Mouse (Mus musculus): ENCODE measurements around the gene Ell2. TPM values are rescaled to one million over a fixed set of nuclear protein-coding genes. Genes with fewer than 3 reads are reported as not detected.
"Not testable (repeated sequence)": the region's sequence is repeated elsewhere in the genome, so short reads cannot be mapped to it uniquely, and the experiment has no call there.

The Ell2 gene
- polyA plus RNA-seq, 1 experiment from 2014 or later, result 0.74 TPM

- Histone ChIP-seq H3K4me1 (peaks cover 13% of the 10 kb centered on the region), H3K27me3 (peaks cover 12% of the 10 kb centered on the region; the same call in 1 of the 2 replicates)
- H3K4me2 ChIP-seq (replicated peaks); H3K9me3 ChIP-seq; H3K27ac ChIP-seq (replicated peaks); H3K36me3 ChIP-seq; H3K9ac ChIP-seq (replicated peaks); ATAC-seq (replicated peaks); H3K4me3 ChIP-seq: not testable (repeated sequence)
- 87% methylated on average over 4 of the region's 4 CpGs for WGBS
Measured at GRCm38 (mm10) chr13:75711517-75711916, 5.0 kb downstream of the Ell2 start.

GRCm38 (mm10) chr13:75712544-75712943 lies 6.0 kb downstream of the Ell2 start:
- not testable (repeated sequence) for H3K4me3 ChIP-seq; H3K27ac ChIP-seq (replicated peaks); H3K9ac ChIP-seq (replicated peaks); H3K9me3 ChIP-seq; ATAC-seq (replicated peaks); H3K36me3 ChIP-seq; H3K4me2 ChIP-seq (replicated peaks)
- peaks cover 13% of the 10 kb centered on the region for H3K4me1 ChIP-seq
- peaks cover 12% of the 10 kb centered on the region; the same call in 1 of the 2 replicates for H3K27me3 ChIP-seq
- 84% methylated on average over 4 of the region's 5 CpGs for WGBS

- no peaks in the 10 kb centered on the region for H3K9me3 ChIP-seq
- H3K4me2 ChIP-seq (replicated peaks), result no peak overlapping the region
- H3K36me3 ChIP-seq, result no peaks in the 10 kb centered on the region
- no peak overlapping the region for H3K27ac ChIP-seq (replicated peaks)
- peaks cover 5% of the 10 kb centered on the region; the same call in 1 of the 2 replicates for H3K27me3 ChIP-seq
- no peak overlapping the region for H3K4me3 ChIP-seq
- WGBS, result 92% methylated on average over 6 of the region's 6 CpGs
- 0 out of 2 replicates have a peak, but pooled peaks cover 1% of the 10 kb centered on the region for H3K4me1 ChIP-seq
- H3K9ac ChIP-seq (replicated peaks), result no peak overlapping the region
- ATAC-seq (replicated peaks), result no peak
Measured at GRCm38 (mm10) chr13:75714407-75714806, 7.8 kb downstream of the Ell2 start.

- Histone ChIP-seq H3K9me3 (no peaks in the 10 kb centered on the region), H3K36me3 (no peaks in the 10 kb centered on the region), H3K27me3 (no peaks in the 10 kb centered on the region), H3K4me3 (no peak overlapping the region), H3K9ac (replicated peaks) (no peak overlapping the region), H3K4me2 (replicated peaks) (no peak overlapping the region), H3K27ac (replicated peaks) (no peak overlapping the region), H3K4me1 (no peaks in the 10 kb centered on the region)
- WGBS, result 64% methylated on average over 3 of the region's 3 CpGs
- ATAC-seq (replicated peaks), result no peak
Measured at GRCm38 (mm10) chr13:75717638-75718302, 11.2 kb downstream of the Ell2 start.

GRCm38 (mm10) chr13:75718376-75718775 lies 11.8 kb downstream of the Ell2 start:
- ATAC-seq (replicated peaks), result no peak
- Histone ChIP-seq H3K36me3 (no peaks in the 10 kb centered on the region), H3K9me3 (no peaks in the 10 kb centered on the region)

GRCm38 (mm10) chr13:75719645-75720044 lies 13.1 kb downstream of the Ell2 start:
- no peak overlapping the region for H3K4me3 ChIP-seq

More at GRCm38 (mm10) chr13:75718376-75718775, 11.8 kb downstream of the Ell2 start:
- Histone ChIP-seq H3K27ac (replicated peaks) (no peak overlapping the region), H3K4me3 (no peak overlapping the region), H3K9ac (replicated peaks) (no peak overlapping the region), H3K4me1 (no peaks in the 10 kb centered on the region), H3K27me3 (no peaks in the 10 kb centered on the region), H3K4me2 (replicated peaks) (no peak overlapping the region)

GRCm38 (mm10) chr13:75726569-75727373 lies 20.2 kb downstream of the Ell2 start:
- Histone ChIP-seq H3K9me3 (no peaks in the 10 kb centered on the region), H3K4me1 (no peaks in the 10 kb centered on the region), H3K9ac (replicated peaks) (no peak overlapping the region), H3K27ac (replicated peaks) (no peak overlapping the region), H3K27me3 (no peaks in the 10 kb centered on the region), H3K4me3 (no peak overlapping the region), H3K36me3 (no peaks in the 10 kb centered on the region), H3K4me2 (replicated peaks) (no peak overlapping the region)
- 58% methylated on average over 4 of the region's 4 CpGs for WGBS
- peak; percentile 66; the same call in 1 of the 2 replicates for ATAC-seq (replicated peaks)

More at GRCm38 (mm10) chr13:75719645-75720044, 13.1 kb downstream of the Ell2 start:
- Histone ChIP-seq H3K4me1 (no peaks in the 10 kb centered on the region), H3K9me3 (no peaks in the 10 kb centered on the region), H3K27me3 (no peaks in the 10 kb centered on the region), H3K4me2 (replicated peaks) (no peak overlapping the region), H3K36me3 (no peaks in the 10 kb centered on the region), H3K27ac (replicated peaks) (no peak overlapping the region), H3K9ac (replicated peaks) (no peak overlapping the region)
- WGBS, result 90% methylated on average over 4 of the region's 4 CpGs
- ATAC-seq (replicated peaks), result no peak

GRCm38 (mm10) chr13:75727932-75728331 lies 21.4 kb downstream of the Ell2 start:
- Histone ChIP-seq H3K4me2 (replicated peaks) (no peak overlapping the region), H3K9me3 (no peaks in the 10 kb centered on the region), H3K27ac (replicated peaks) (no peak overlapping the region), H3K4me3 (no peak overlapping the region), H3K27me3 (no peaks in the 10 kb centered on the region), H3K9ac (replicated peaks) (no peak overlapping the region), H3K4me1 (no peaks in the 10 kb centered on the region), H3K36me3 (no peaks in the 10 kb centered on the region)
- no peak for ATAC-seq (replicated peaks)
- 100% methylated on average over 1 of the region's 1 CpGs for WGBS

GRCm38 (mm10) chr13:75729834-75730233 lies 23.3 kb downstream of the Ell2 start:
- no peaks in the 10 kb centered on the region for H3K36me3 ChIP-seq
- H3K27me3 ChIP-seq, result no peaks in the 10 kb centered on the region
- ATAC-seq (replicated peaks), result no peak
- no peak overlapping the region for H3K9ac ChIP-seq (replicated peaks)
- H3K4me3 ChIP-seq, result no peak overlapping the region
- H3K9me3 ChIP-seq, result no peaks in the 10 kb centered on the region
- WGBS, result 81% methylated on average over 1 of the region's 1 CpGs
- H3K4me2 ChIP-seq (replicated peaks), result no peak overlapping the region
- no peak overlapping the region for H3K27ac ChIP-seq (replicated peaks)
- no peaks in the 10 kb centered on the region for H3K4me1 ChIP-seq

GRCm38 (mm10) chr13:75730717-75731116 lies 24.2 kb downstream of the Ell2 start:
- Histone ChIP-seq H3K27ac (replicated peaks) (no peak overlapping the region), H3K9ac (replicated peaks) (no peak overlapping the region), H3K9me3 (no peaks in the 10 kb centered on the region), H3K4me2 (replicated peaks) (no peak overlapping the region), H3K4me1 (no peaks in the 10 kb centered on the region), H3K4me3 (no peak overlapping the region), H3K27me3 (no peaks in the 10 kb centered on the region), H3K36me3 (no peaks in the 10 kb centered on the region)
- ATAC-seq (replicated peaks), result no peak

GRCm38 (mm10) chr13:75733594-75734161 lies 27.1 kb downstream of the Ell2 start:
- 72% methylated on average over 3 of the region's 3 CpGs for WGBS
- no peaks in the 10 kb centered on the region for H3K9me3 ChIP-seq
- no peak for ATAC-seq (replicated peaks)
- no peaks in the 10 kb centered on the region for H3K27me3 ChIP-seq
- no peaks in the 10 kb centered on the region for H3K4me1 ChIP-seq
- H3K36me3 ChIP-seq, result no peaks in the 10 kb centered on the region
- H3K4me3 ChIP-seq, result no peak overlapping the region
- H3K27ac ChIP-seq (replicated peaks), result no peak overlapping the region
- no peak overlapping the region for H3K4me2 ChIP-seq (replicated peaks)
- H3K9ac ChIP-seq (replicated peaks), result no peak overlapping the region

GRCm38 (mm10) chr13:75734231-75734630 lies 27.7 kb downstream of the Ell2 start:
- no peak for ATAC-seq (replicated peaks)
- no peaks in the 10 kb centered on the region for H3K36me3 ChIP-seq
- no peak overlapping the region for H3K9ac ChIP-seq (replicated peaks)
- no peaks in the 10 kb centered on the region for H3K27me3 ChIP-seq
- H3K4me2 ChIP-seq (replicated peaks), result no peak overlapping the region
- no peaks in the 10 kb centered on the region for H3K4me1 ChIP-seq
- H3K27ac ChIP-seq (replicated peaks), result no peak overlapping the region
- H3K9me3 ChIP-seq, result no peaks in the 10 kb centered on the region
- H3K4me3 ChIP-seq, result no peak overlapping the region
- 91% methylated on average over 5 of the region's 5 CpGs for WGBS
